Mouse (Mus musculus) hindbrain, embryonic 13.5 days (tissue): ENCODE results near the gene Lhfpl2. TPM values are rescaled to one million over a fixed set of nuclear protein-coding genes. Genes with fewer than 3 reads are reported as not detected.
A peak's percentile ranks its signal among the peaks of the same experiment; 100 is the strongest.

ENCODE experiments used
- ATAC-seq: fragments of 200-750 bp; cut with Nextera tagmentation; 2 replicates; pipeline ENCODE4 v1.8.0; 2017; ENCODE audit warnings: moderate TSS enrichment; ENCODE audit not compliant: low FRiP score
- H3K27ac ChIP-seq: fragments of 300-500 bp; sonication (generic); 2 replicates; pipeline ENCODE4 v1.5.1; 2015; ENCODE audit warnings: inconsistent platforms, mild to moderate bottlenecking, moderate library complexity
- H3K27me3 ChIP-seq: fragments of 300-500 bp; sonication (generic); 2 replicates; pipeline ENCODE4 v1.6.1; 2015; ENCODE audit warnings: mild to moderate bottlenecking, inconsistent platforms
- H3K36me3 ChIP-seq: fragments of 300-500 bp; sonication (generic); 2 replicates; pipeline ENCODE4 v1.6.1; 2015; ENCODE audit warnings: mild to moderate bottlenecking, inconsistent platforms
- H3K4me1 ChIP-seq: fragments of 300-500 bp; sonication (generic); replicated peaks from 2 replicates; pipeline ENCODE4 v1.6.1; 2015; ENCODE audit warnings: inconsistent platforms
- H3K4me2 ChIP-seq: fragments of 300-500 bp; sonication (generic); 2 replicates; pipeline ENCODE4 v1.6.1; 2015; ENCODE audit warnings: inconsistent platforms, mild to moderate bottlenecking, moderate library complexity
- H3K4me3 ChIP-seq: fragments of 300-500 bp; sonication (generic); 2 replicates; pipeline ENCODE4 v1.5.1; 2015; ENCODE audit warnings: mild to moderate bottlenecking, inconsistent platforms
- H3K9ac ChIP-seq: fragments of 300-500 bp; sonication (generic); 2 replicates; pipeline ENCODE4 v1.6.1; 2015; ENCODE audit warnings: mild to moderate bottlenecking, inconsistent platforms
- H3K9me3 ChIP-seq: fragments of 300-500 bp; sonication (generic); 2 replicates; pipeline ENCODE4 v1.6.1; 2016; ENCODE audit warnings: inconsistent platforms
- WGBS: fragments of 180-500 bp; shearing (Covaris S2); methylation state at CpG from one replicate; pipeline ENCODE4 v1.1.7; 2015; 5-methylcytosine and 5-hydroxymethylcytosine counted together
- polyA plus RNA-seq: library from polyadenylated mRNA; unstranded; fragments of >200 nt; fragmentation: Nextera tagmentation; extraction: Ambion mirVana; gene quantifications from 2 replicates; pipeline ENCODE4 v1.2.1, GENCODE M21; 2015

Gene Lhfpl2
- polyA plus RNA-seq, 1 experiment from 2014 or later, result 18.4 TPM

GRCm38 (mm10) chr13:94190386-94190785 is 132.8 kb downstream of the Lhfpl2 start:
- H3K36me3 ChIP-seq, result peaks cover 16% of the 10 kb centered on the region
- H3K27ac ChIP-seq, result no peak overlapping the region
- no peaks in the 10 kb centered on the region for H3K9me3 ChIP-seq
- H3K4me3 ChIP-seq, result no peak overlapping the region
- 96% methylated on average over 1 of the region's 1 CpGs for WGBS
- H3K4me2 ChIP-seq, result no peak overlapping the region
- no peak for ATAC-seq
- H3K4me1 ChIP-seq, result peaks cover 18% of the 10 kb centered on the region
- H3K27me3 ChIP-seq, result no peaks in the 10 kb centered on the region
- no peak overlapping the region for H3K9ac ChIP-seq

DNA sequence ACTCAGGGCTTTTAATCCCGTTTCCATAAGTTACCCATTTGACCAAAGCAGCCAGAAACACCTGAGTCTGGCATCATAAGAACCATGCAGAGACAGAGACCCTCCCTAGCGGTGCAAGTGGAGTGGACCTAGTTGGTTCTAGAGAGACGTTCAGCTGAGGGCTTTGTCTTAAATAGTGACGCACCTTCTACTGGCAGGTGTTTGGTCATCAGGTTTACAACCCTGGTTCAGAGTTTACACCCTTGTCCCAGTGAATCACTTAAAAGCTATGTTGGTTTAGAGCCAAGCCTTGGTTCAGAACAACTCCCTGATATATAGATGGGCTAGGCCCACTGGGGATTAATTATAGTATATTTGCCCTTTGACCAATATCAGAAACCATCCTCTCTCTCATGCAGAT is 135.6 kb downstream of the Lhfpl2 start:
- no peaks in the 10 kb centered on the region for H3K27me3 ChIP-seq
- no peaks in the 10 kb centered on the region for H3K9me3 ChIP-seq
- no peak overlapping the region for H3K4me3 ChIP-seq
- 88% methylated on average over 4 of the region's 4 CpGs for WGBS
- ATAC-seq, result no peak
- no peak overlapping the region for H3K4me2 ChIP-seq
- no peak overlapping the region for H3K9ac ChIP-seq
- H3K36me3 ChIP-seq, result peaks cover 16% of the 10 kb centered on the region
- H3K4me1 ChIP-seq, result peaks cover 7% of the 10 kb centered on the region
- H3K27ac ChIP-seq, result no peak overlapping the region

DNA sequence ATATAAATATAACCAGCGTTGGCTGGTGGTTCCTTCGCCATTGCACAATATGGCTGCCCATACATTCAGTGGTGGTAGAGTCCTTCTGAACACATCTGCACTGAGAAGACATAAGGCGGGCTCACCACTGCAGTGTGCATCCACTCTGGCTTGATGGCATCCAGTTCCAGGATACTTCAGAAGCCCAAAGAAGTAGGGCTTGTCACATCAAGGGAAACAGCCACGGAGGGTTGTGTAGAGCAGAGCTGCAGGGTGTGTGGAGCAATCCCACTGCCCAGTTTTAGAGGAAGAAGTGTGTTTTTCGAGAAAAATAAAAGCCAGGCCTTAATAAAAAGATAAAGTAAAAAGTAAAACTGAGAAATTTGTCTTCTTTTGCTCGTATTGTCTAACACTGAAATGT is 141.0 kb downstream of the Lhfpl2 start:
- no peak for ATAC-seq
- H3K9ac ChIP-seq, result no peak overlapping the region
- no peaks in the 10 kb centered on the region for H3K27me3 ChIP-seq
- WGBS, result 91% methylated on average over 6 of the region's 6 CpGs
- no peak overlapping the region for H3K4me2 ChIP-seq
- no peak overlapping the region for H3K27ac ChIP-seq
- no peaks in the 10 kb centered on the region for H3K9me3 ChIP-seq
- H3K4me1 ChIP-seq, result no peaks in the 10 kb centered on the region
- peaks cover 2% of the 10 kb centered on the region for H3K36me3 ChIP-seq
- no peak overlapping the region for H3K4me3 ChIP-seq

GRCm38 (mm10) chr13:94199829-94200228 is 142.2 kb downstream of the Lhfpl2 start:
- H3K4me3 ChIP-seq, result no peak overlapping the region
- no peak overlapping the region for H3K9ac ChIP-seq
- no peak overlapping the region for H3K4me2 ChIP-seq
- 67% methylated on average over 8 of the region's 8 CpGs for WGBS
- no peak for ATAC-seq
- H3K9me3 ChIP-seq, result no peaks in the 10 kb centered on the region
- H3K27me3 ChIP-seq, result no peaks in the 10 kb centered on the region
- no peak overlapping the region for H3K27ac ChIP-seq
- H3K36me3 ChIP-seq, result peaks cover 9% of the 10 kb centered on the region
- H3K4me1 ChIP-seq, result no peaks in the 10 kb centered on the region

- WGBS, result 9% methylated on average over 6 of the region's 6 CpGs
- H3K36me3 ChIP-seq, result peaks cover 43% of the 10 kb centered on the region
Observed at GRCm38 (mm10) chr13:94205234-94205633, 147.6 kb downstream of the Lhfpl2 start.

DNA sequence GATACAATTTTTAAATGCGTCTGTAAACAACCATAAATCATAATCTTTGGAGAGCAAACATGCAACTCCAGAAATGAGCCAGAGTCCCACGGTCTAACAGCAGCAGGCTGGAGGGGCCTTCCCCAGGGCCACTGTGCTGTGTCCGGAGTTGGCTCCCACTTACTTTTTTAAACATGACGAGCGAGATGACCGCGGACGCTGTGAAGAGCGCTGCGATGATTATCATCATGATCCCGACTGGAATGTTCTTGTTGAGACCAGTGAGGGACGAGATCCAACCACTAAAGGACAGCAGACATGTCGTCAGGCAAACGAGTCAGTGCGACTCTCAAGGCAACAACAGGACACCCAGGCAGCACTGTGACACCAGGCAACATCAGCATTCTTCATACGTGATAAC is 150.4 kb downstream of the Lhfpl2 start:
- Histone ChIP-seq H3K27ac (no peak overlapping the region), H3K4me2 (no peak overlapping the region), H3K9ac (no peak overlapping the region), H3K36me3 (peaks cover 43% of the 10 kb centered on the region), H3K4me3 (no peak overlapping the region), H3K9me3 (peaks cover 6% of the 10 kb centered on the region), H3K4me1 (peaks cover 10% of the 10 kb centered on the region), H3K27me3 (no peaks in the 10 kb centered on the region)
- WGBS, result 97% methylated on average over 16 of the region's 16 CpGs
- no peak for ATAC-seq

More at GRCm38 (mm10) chr13:94205234-94205633, 147.6 kb downstream of the Lhfpl2 start:
- H3K27me3 ChIP-seq, result no peaks in the 10 kb centered on the region
- no peak overlapping the region for H3K27ac ChIP-seq
- H3K4me1 ChIP-seq, result no peaks in the 10 kb centered on the region
- no peak overlapping the region for H3K9ac ChIP-seq
- H3K9me3 ChIP-seq, result peaks cover 6% of the 10 kb centered on the region
- no peak overlapping the region for H3K4me3 ChIP-seq
- ATAC-seq, result peak; percentile 88
- H3K4me2 ChIP-seq, result no peak overlapping the region

GRCm38 (mm10) chr13:94208892-94209291 is 151.3 kb downstream of the Lhfpl2 start:
- Histone ChIP-seq H3K27ac (no peak overlapping the region), H3K4me2 (no peak overlapping the region), H3K9me3 (peaks cover 6% of the 10 kb centered on the region), H3K27me3 (no peaks in the 10 kb centered on the region), H3K4me3 (no peak overlapping the region), H3K4me1 (peaks cover 10% of the 10 kb centered on the region), H3K9ac (no peak overlapping the region), H3K36me3 (peaks cover 42% of the 10 kb centered on the region)
- ATAC-seq, result no peak

DNA sequence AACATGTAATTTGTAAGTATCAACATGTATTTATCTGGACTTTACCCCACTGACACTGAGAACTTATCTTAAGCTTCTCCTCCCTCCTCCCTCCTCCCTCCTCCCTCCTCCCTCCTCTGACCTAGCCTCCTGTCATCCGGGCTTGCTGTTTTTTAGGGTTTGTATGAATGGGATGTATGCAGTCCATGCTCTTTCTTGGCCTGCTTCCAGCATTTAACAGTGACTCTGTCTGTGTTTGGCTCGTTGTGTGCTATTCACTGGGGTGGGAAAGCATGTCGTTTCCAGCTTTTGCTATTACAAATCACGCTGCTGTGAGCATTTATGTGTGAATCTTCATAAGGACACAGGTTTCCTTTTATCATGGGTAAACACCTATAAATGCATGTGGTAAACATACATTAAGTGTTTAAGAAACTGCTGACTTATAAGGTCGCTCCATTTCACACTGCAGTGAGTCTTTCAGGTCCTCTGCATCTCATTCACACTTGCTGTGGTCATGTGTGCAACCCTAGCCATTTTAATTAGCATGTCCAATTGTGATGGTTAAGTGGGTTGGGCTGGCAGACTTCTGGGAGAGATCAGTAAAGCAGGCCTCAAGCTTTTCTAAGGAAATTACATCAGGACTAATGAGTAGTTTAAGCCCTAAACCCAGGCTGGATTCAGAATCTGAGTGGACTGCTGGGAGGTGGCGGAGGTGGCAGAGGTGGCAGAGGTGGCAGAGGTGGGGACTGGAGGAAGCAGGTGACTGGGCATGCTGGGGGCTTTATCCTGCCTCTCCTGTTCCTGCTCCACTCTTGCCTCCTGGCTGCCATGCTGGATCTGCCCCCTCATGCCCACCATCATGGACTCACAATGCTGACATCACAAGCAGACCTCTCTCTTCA is 153.9 kb downstream of the Lhfpl2 start:
- Histone ChIP-seq H3K9ac (no peak overlapping the region), H3K4me3 (no peak overlapping the region), H3K36me3 (peaks cover 38% of the 10 kb centered on the region), H3K4me2 (no peak overlapping the region), H3K27me3 (no peaks in the 10 kb centered on the region), H3K27ac (peak overlapping the region; percentile 3), H3K4me1 (peaks cover 10% of the 10 kb centered on the region), H3K9me3 (peaks cover 6% of the 10 kb centered on the region)
- WGBS, result 47% methylated on average over 6 of the region's 6 CpGs
- peak; percentile 65; the same call in 1 of the 2 replicates for ATAC-seq

DNA sequence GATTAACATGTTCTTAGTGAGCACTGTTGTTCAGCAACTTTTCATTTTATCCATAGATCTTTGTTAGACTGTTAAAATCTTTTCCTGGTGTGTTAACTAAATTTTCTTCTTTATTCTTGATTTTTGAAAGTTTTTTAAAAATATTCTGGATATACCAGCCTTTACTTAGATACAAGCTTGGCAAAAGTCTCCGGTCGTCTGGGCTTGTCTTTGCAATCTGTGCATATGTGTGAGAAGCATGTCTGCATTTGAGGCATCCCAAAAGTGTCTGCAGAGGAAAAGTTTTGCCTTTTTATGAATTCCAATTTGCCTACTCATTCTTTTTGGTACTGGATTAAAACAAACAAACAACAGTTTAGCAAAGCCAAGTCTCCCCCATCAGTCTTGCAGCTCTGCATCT is 154.6 kb downstream of the Lhfpl2 start:
- no peaks in the 10 kb centered on the region for H3K27me3 ChIP-seq
- H3K4me2 ChIP-seq, result no peak overlapping the region
- no peak overlapping the region for H3K9ac ChIP-seq
- H3K27ac ChIP-seq, result no peak overlapping the region
- peaks cover 34% of the 10 kb centered on the region for H3K36me3 ChIP-seq
- H3K4me3 ChIP-seq, result no peak overlapping the region
- no peak for ATAC-seq
- 97% methylated on average over 2 of the region's 2 CpGs for whole genome bisulfite sequencing
- H3K9me3 ChIP-seq, result peaks cover 6% of the 10 kb centered on the region
- H3K4me1 ChIP-seq, result peaks cover 10% of the 10 kb centered on the region

DNA sequence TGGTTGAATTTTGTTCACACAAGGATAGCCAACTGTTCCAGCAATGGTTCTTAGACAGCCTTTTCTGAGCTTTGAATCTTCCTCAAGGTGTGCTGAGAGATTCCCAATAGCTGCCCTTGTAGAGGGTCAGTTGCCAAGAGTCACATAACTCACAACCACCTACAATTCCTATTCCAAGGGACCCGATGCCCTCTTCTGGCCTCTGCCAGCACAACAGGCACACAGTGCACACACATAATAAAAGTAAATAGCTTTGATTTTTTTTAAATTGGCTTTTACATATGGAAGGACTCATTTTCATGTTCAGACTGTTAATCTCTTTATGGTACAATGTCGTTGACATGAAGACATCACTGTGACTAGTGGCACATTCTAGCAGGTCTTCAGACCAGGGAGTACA is 155.1 kb downstream of the Lhfpl2 start:
- peaks cover 32% of the 10 kb centered on the region for H3K36me3 ChIP-seq
- no peak overlapping the region for H3K4me3 ChIP-seq
- H3K27me3 ChIP-seq, result no peaks in the 10 kb centered on the region
- no peak overlapping the region for H3K9ac ChIP-seq
- whole genome bisulfite sequencing, result 89% methylated on average over 2 of the region's 2 CpGs
- H3K4me1 ChIP-seq, result peaks cover 10% of the 10 kb centered on the region
- no peak for ATAC-seq
- H3K4me2 ChIP-seq, result no peak overlapping the region
- no peak overlapping the region for H3K27ac ChIP-seq
- peaks cover 6% of the 10 kb centered on the region for H3K9me3 ChIP-seq

GRCm38 (mm10) chr13:94223609-94224008 is 166.0 kb downstream of the Lhfpl2 start:
- H3K4me2 ChIP-seq, result no peak overlapping the region
- ATAC-seq, result no peak
- 78% methylated on average over 14 of the region's 14 CpGs for WGBS
- no peak overlapping the region for H3K9ac ChIP-seq
- no peaks in the 10 kb centered on the region for H3K9me3 ChIP-seq
- H3K4me3 ChIP-seq, result no peak overlapping the region
- H3K4me1 ChIP-seq, result peaks cover 3% of the 10 kb centered on the region; the same call in 1 of the 2 replicates
- H3K27me3 ChIP-seq, result no peaks in the 10 kb centered on the region
- H3K27ac ChIP-seq, result no peak overlapping the region
- peaks cover 44% of the 10 kb centered on the region for H3K36me3 ChIP-seq

GRCm38 (mm10) chr13:94224717-94225705 is 167.4 kb downstream of the Lhfpl2 start:
- H3K9ac ChIP-seq, result no peak overlapping the region
- H3K9me3 ChIP-seq, result no peaks in the 10 kb centered on the region
- H3K27ac ChIP-seq, result no peak overlapping the region
- peaks cover 52% of the 10 kb centered on the region for H3K36me3 ChIP-seq
- ATAC-seq, result no peak
- H3K4me2 ChIP-seq, result no peak overlapping the region
- H3K4me3 ChIP-seq, result no peak overlapping the region
- H3K27me3 ChIP-seq, result no peaks in the 10 kb centered on the region
- 93% methylated on average over 38 of the region's 38 CpGs for WGBS
- peaks cover 3% of the 10 kb centered on the region; the same call in 1 of the 2 replicates for H3K4me1 ChIP-seq
